Mouse (Mus musculus) urinary bladder, postnatal 4 days (tissue): ENCODE measurements around the gene Wdr61.
A peak's percentile ranks its signal among the peaks of the same experiment; 100 is the strongest.
"Not testable (repeated sequence)": the region's sequence is repeated elsewhere in the genome, so short reads cannot be mapped to it uniquely, and the experiment has no call there.

Experiments used
- DNase-seq, 2 experiments: peaks; one replicate each; pipeline ENCODE4 v3.0.0; 2021 to 2022; ENCODE audit warnings: low spot score in 2 of 2

Wdr61 gene

GRCm38 (mm10) chr9:54726315-54726714 lies 8.0 kb downstream of the Wdr61 start:
- no peak for DNase-seq

- no peak for DNase-seq
Observed at GRCm38 (mm10) chr9:54722596-54722995, 11.7 kb downstream of the Wdr61 start.

DNA sequence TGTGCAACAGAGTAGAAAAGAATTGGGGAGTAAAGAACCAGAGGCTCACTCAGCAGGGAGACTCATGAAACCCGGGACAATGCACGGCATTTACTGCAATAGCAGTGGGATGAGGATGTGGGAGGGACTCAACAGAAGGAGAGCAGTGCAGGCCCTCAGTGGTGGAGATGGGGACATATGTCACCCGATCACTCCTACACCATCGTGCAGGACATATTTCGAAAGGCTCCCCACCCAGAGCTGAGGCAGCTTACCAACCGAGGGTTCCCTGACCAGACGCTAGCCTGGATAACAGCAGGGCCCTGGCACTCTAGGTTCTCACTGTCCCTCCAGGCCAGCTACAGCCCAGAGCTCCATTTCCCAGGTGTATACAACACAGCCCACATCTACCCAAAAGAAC lies 12.2 kb downstream of the Wdr61 start:
- no peak for DNase-seq

DNA sequence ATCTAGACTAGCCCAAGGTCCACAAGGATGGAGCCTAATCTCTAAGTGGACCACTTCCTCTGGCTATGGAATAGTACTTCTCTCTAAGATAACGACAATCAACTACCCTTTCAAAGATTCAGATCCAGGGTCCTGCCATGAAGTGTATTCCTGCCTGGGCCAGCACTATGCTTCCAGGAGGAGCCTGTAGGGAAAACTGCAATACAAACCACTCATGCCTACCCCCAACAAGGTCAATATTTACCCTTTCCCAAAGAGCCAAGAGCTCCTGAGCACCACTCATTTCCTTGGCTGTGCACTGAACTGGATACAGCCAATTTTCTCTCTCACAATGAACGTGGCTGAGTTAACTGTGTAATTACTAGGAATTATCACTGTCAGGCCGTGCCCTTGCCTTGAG lies 16.8 kb downstream of the Wdr61 start:
- DNase-seq = no peak

DNA sequence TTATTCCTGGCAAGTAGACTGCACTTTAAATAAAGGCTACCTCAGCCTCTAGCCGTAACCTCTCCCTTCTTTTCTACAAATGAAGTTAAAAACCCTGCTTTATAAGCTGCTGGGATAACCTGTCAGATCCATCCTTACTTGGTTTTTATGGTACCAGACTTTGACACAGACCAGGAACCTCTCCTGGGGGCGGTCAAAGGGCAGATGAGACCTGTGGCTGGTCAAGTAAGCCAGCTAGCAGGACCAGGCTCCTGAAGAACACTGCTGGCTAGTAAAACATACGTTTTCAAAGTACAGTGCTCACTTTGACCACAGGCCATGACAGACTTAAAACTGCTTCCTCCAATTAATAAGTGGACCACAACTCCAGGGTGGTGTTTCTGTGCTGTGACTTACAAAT lies 18.5 kb downstream of the Wdr61 start:
- DNase-seq = no peak

DNA sequence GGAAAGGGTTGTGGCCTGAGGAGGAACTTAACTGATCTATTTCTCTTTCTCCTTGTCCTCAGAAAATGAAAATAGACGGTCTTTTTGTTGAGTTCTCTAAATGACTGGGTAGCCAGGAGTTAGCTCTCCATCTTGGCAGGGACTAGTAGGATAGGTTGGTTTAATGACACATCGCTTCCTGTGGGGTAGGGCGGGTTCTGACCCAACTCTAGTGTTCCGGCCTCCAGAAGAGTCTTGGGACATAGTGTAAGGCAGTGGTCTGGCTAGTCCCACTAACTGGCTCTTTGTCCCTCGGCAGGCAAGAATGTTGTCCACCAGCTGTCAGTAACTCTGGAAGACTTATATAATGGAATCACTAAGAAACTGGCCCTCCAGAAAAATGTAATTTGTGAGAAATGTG lies 26.2 kb downstream of the Wdr61 start:
- DNase-seq = no peak

DNA sequence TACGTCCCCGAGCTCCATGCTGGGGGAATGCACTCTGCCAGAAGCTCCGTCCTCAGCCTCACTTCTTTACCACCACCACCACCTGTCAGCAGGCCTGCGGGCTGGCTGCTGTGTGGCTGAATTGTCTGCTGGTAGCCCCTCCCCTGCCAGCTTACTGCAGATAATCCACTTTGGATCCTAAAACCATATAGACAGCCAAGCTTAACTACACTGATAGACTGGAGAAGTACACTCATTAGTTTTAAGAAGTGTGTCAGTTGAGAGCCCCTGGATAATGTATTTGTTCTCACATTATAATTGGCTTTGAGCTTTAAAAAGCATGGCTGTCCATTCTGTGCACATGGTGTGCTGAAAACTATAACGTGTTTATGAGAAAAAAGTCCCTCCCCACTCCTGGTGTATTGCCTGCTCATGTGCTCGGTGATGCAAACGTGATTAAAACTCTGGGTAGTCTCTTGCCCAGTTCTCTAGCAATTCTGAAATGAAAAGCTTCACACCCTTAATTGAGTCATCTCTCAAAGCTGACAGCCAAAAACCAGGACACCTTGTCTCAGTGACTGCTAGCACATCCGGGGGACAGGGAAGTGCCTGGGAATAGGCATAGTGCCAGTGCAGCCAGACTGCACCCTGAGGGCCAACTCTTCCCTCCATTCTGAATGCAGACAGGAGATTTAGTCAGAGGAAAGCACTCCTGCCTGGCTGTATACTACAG lies 26.9 kb downstream of the Wdr61 start:
- DNase-seq = no peak

GRCm38 (mm10) chr9:54705561-54705960 lies 28.8 kb downstream of the Wdr61 start:
- DNase-seq = no peak

DNA sequence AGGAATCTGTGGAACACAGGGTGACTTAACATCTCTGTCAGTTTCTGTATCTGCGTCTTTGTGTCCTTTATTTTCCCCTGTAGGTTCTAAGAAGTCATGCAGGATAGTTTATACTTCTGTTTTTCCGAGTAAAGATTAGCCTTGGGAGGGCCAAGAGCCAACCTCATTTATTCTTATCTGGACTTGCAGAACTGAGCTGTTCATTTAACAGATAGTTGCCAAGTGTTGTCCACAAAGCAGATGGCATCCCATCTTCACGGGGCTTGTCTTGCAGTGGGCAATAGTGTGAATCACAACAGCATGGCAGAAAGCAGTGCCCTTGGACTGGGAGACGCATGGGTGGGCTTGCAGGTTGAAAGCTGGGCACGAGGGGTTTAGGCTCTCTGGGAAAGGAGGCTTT lies 30.0 kb downstream of the Wdr61 start:
- no peak for DNase-seq

DNA sequence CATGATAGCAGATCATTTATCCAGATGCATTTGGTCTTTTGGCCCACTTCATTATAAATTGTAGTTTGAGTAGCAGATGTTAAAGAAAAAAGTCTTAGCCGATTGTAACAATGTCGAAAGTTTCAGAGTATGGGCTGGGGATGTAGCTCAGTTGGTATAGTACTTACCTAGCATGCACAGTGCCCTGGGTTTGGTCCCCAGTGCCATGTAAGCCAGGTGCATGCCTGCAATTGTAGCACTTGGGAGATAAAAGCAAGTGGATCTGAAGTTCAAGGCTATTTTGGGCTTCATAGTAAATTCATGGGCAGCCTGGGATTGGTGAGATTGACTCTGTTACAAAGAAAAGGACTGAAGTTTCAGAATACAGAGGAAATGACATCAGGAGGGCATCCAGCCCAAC lies 31.7 kb downstream of the Wdr61 start:
- no peak for DNase-seq

GRCm38 (mm10) chr9:54700746-54701145 lies 33.6 kb downstream of the Wdr61 start:
- DNase-seq = no peak

- DNase-seq = no peak
Observed at GRCm38 (mm10) chr9:54700174-54700475, 34.2 kb downstream of the Wdr61 start.

- DNase-seq = peak; percentile 78 to 82
Observed at GRCm38 (mm10) chr9:54699345-54700173, 34.8 kb downstream of the Wdr61 start.

- DNase-seq = no peak
Observed at GRCm38 (mm10) chr9:54699087-54699344, 35.3 kb downstream of the Wdr61 start.

- no peak for DNase-seq
Observed at GRCm38 (mm10) chr9:54698318-54699086, 35.8 kb downstream of the Wdr61 start, which contains the start of gene Dnaja4. Gene Dnaja4 (plus strand): TSS chr9:54698873.

DNA sequence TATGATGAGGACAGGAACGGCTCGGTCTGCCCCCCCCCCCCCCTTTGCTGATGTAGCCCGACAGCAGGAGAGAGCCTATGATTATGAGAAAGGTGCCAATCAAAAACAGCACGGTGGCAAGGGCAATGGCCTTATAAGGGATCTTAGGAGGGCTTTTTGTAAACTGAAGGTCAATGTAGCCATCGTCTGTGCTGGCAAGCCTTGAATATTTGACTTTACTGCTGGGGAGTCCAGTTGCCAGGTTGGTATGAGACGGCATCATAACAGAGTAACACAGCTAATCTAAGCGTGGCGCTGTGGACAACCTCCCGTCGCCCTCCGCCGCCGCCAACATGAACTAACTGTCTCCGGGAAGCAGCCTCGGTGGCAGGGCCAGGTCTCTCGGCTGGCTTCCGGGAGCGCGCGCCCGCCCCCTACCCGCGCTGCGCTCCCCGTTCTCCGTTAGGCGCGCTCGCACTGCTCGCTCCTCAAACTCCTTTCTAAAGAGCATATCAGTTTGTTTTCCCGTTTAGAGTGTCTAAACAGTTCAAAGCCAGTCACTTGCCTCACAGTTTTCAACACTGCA lies 43.0 kb downstream of the Wdr61 start:
- DNase-seq = not testable (repeated sequence)

DNA sequence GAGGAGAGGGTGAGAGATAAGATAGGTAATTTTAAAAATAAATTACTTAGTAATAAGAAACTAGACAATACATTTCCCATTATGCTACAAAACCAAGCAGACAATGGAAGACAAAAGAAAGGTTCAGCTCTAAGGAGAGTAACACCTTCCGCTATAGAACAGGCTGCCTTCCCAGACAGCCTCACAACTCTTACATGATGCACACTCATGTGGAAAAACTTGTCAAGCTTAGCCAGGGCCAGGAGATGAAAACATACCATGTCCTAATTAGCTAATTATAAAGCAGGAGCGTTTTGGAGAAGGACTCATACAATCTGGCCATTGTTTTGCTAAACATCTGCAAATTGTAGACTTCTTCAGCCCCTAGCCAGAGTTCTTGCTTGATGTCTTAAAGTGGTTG lies 43.6 kb downstream of the Wdr61 start:
- not testable (repeated sequence) for DNase-seq

GRCm38 (mm10) chr9:54689446-54689845 lies 44.9 kb downstream of the Wdr61 start:
- DNase-seq = no peak

GRCm38 (mm10) chr9:54687246-54688236 lies 46.8 kb downstream of the Wdr61 start:
- DNase-seq = no peak

- DNase-seq = no peak
Observed at GRCm38 (mm10) chr9:54683814-54684605, 50.3 kb downstream of the Wdr61 start.
